Mouse (Mus musculus): ENCODE measurements at regions not wholly inside any gene's neighbourhood (a gene's known extent, or its start where the extent isn't known, plus 50 kb on each side); places are given as distances from the start of the nearest gene placed in this dataset.

DNA sequence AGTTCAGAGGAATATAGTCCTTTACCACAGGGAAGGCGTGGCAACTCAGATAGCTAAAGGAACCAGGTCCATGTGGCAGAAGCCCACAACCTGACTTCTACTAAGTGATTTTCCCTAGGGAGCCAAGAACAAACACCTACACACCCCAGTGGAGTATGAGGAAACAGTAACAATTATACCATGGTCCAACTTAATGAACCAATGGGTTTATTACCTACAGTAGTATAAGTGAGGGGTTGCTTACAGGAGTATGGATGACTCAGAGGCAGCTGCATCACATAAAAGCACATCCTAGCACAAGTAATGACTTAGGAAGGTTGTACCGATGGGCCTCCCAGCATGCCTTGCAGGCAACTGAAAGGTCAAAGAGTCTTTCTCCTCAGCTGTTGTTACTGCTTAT, 98.7 kb upstream of the Cul1 start:
- DNase-seq (ENCODE audit: low spot score in 2 of 2): no peak

DNA sequence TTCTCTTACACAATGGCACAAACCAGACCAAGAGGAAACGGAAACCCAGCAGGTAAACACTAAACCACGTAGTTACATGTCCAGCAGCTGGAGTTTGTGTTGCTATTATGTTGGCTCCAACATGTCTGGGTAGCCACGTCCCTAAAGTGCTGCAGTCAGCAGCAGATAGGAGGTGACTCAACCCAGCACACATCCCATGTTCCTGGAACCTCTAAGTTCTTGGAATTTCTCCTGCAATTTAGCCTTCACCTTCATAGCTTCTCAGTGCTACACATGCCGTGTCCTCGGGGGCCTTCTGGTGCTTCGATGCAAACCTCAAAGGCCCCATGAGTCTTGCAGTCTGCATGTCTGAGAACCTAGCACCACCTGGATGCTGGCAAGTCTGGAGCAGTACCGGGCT, 97.7 kb upstream of the Cul1 start:
- DNase-seq (ENCODE audit: low spot score in 2 of 2): peak in 1 of 2 experiments; percentile 16

DNA sequence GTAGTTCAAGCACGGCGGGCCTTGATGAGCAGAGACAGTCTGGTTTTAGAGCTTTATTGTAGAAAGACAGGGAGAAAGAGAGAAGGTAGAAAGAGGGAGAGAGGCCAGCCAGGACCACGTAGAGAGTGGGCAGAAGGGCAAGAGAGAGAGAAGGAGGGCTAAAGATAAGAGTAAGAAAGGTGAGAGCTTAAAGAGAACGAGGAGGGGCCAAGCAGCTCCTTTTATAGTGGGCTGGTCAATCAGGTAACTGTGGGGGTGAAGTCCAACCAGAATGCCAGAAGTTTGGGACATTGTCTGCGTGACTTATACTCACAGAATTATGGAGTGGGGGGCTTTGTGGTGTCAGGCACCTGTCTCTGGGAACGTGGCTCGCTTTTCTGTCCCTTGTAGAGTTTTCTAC, 96.7 kb upstream of the Cul1 start:
- DNase-seq (ENCODE audit: low spot score in 2 of 2): no peak

DNA sequence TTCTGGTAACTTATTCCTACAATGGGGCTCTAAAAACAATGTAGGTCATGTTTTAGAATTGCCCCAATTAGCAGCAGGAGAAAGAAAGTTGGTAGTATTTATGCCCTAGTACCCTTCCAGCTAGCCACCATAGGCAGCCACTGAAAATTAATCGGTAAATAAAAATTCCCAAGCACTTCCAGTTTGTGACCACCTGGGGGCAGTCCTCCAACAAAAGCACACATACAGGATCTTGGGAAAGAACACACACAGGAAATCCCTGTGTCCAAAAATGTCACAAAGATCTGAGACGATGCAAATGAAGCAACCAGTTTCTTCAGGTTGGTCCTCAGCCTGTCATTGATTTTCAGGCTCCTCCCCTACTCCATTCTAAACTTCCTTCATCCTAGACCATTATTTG, 94.5 kb upstream of the Cul1 start:
- DNase-seq (ENCODE audit: low spot score in 2 of 2): peak in 1 of 2 experiments; percentile 24

DNA sequence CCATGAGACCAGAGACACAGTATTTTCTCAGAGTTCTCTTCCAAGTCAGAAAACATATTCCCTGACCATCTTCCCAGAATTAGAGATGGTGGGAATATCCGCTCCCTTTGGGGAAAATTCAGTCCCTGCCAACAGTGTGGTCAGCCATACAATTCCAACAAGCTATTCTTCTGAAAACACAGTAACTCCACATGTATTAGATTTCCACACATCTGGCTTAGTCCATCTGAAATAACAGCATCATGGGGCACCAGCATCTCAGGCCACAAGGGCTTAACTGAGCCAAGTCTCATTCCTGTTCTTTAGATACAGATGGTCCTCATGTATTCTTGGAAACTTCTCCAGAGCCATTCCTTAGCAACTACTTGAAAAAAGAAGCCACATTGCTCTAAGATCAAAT, 89.2 kb upstream of the Cul1 start:
- DNase-seq (ENCODE audit: low spot score in 2 of 2): no peak

DNA sequence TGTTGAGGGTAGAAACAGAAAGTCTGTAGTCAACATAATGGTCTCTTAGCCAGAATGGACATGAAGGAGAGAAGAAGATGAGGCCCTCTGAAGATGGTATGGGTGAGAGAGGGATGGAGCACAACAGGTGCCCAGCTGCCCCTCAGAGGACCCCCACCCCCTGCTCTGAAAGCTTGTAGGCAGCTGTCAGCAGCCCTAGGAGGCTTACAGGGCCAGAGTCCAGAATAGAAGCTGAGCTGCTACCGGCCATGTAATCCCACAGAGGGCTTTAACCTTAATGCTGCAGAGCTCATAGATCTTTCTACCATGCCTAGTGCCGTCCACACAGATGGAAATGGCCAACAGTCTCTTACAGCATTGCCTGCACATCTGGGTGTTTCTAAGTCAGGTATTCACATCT, 88.6 kb upstream of the Cul1 start:
- no peak for DNase-seq (ENCODE audit: low spot score in 2 of 2)

DNA sequence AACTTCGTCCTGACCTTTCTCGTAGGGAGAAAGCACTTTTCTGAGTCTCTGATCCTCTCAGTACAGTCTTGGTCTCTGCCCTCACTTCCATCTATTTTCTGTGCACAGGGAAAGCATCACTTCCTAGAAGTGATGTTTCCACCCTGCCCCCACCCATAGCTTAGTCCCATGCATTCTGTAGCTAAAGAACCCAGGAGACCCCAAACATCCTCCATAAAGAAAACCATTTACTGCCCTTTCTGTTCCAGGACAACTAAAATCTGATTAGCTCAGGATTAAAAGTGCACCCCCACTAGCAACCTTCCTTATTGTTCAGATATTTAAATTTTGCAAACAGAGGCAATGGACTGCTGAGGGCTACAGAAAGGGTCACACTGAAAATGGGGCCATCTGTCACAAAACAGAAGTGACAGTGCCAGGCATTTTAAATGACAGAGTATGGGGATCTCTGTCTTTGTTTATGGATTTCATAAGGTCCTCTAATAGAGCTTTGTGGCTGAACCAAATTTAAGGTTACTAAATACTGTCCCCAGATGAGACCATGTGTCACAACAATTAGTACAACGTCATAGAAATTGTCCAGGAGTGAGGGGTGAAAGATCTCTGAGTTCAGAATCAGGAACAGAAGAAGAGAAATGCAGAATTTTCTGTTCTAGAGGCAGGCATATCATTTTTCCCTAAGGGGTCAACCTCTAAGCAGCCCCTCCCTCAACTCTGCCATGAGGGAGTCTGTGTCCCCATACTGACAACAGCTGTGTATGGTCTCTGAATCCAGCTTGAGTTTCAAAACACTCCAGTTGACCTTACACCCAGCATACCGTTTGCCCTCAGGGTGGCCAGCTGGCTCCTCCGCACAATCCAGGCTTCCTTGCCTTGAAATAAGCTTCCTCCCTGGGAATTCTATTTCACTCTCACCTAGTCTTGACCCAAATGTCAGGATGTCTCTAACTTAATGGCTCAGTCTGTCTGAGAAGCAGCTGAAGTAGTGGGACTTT, 87.2 kb upstream of the Cul1 start:
- no peak for DNase-seq (ENCODE audit: low spot score in 2 of 2)

DNA sequence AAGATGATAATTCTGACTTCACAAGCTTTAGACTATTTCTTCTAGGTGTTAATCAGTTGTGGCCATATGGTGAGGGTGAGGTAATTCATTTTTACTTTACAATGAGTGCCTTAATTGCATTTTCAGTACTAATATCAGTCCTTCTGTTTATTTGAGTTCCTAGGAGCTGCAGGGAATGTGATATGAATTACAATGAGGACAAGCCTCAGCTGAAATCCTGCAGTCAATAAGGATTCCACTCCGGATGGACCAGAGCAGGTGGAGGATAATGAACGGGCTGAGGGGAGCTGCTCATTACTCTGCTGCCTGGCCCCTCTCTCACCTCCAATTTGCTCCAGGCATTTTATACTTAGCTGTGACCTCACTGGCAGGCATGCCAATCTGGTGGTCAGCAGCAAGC, 85.7 kb upstream of the Cul1 start:
- DNase-seq (ENCODE audit: low spot score in 2 of 2): no peak

DNA sequence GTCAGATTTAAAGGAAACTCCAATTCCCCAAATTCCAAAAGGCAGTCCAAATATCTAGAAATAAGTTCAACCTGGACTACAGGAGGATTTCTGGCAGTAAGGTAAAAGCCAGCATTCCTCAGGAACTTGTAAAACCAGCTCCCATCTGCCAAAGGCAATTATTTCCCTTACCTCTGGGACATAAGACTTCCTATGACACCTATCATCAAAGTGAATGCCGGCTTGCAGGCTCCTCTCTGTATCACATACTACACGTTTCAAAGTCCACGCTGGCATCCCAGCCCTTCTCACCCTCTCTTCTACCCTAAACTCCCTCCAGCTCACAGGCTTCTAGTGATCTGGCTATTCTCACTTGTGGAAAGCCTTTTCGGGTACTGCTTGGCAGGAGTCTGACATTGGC, 77.5 kb upstream of the Cul1 start:
- DNase-seq (ENCODE audit: low spot score in 2 of 2): no peak

DNA sequence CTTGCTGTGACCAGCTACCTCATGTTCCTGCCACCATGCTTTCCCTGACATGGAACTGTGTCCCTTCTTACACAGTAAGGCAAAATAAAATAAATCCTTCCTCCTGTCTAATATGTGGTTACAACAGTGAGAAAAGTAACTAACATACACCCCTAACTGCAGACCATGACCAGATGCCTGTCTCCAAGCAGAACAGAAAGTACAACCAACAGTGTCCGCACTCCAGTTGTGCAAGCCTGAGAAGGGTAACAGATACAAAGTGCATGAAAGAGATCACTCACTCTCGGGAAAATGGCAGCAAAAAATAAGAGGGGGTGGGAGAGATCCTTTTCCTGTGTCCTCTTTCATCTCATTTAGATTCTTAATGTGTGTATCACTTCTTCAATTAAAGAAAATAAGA, 71.7 kb upstream of the Cul1 start:
- no peak for DNase-seq (ENCODE audit: low spot score in 2 of 2)

DNA sequence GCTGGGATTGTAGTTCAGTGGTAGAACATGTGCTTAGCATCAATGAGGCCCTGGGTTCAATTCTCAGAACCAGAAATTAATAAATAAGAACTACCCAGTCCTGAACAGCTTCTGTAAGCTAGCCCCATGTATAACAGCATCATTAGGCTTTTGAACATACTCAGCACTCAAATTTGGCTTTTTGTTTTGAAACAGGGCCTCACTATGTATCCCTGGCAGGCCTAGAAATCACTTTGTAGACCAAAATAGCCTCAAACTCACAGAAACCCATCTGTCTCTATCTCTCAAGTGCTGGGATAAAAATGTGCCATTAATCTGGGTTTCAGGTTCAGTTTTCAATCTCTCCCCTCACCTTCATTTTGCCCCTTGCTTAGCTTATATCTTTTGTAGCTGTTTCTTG, 66.6 kb upstream of the Cul1 start:
- DNase-seq (ENCODE audit: low spot score in 2 of 2): no peak

DNA sequence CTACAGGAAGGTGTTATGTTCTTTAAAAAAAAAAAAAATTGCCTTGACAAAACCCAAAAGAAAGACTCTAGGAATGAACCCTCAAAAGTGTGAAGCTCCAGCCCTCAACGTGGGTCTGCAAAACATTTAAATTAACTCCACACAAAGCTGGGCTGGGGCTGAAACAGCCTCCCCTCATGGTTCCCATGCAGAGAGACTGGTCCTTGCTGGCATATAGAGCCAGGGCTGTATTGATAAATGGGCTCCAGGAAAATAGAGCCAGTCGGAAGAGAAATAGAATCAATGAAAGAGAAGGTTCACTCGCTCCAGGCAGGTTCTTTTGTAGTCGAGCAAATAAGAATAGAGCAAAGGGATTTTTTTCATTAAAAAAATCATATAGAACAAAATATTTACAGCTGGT, 63.3 kb upstream of the Cul1 start:
- no peak for DNase-seq (ENCODE audit: low spot score in 2 of 2)

DNA sequence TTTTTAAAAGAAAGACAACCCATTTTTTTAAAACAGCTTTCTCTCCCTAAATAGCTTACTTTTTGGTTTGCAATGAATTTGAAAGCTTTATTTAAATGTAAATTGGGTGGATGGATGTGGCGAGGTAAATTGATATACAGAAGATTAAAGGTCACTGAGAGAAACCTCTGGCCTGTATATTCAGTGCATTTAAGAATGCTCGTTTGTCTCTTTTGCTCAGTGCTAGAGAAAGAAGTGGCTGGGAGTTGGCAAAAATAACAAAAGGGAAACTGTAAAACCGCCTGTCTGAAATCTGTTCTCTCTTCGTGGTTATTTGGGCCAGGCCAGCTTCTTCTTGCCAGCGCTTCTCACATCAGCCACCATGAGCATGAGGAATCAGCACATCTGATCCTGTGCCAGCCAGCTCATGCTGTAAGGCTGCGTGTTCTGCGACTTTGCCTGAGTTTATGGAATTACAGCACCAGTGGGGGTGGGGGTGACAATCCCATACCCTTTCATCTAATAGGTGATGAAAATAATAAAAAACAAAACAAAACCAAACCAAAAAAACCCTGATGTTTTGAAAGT, 62.7 kb upstream of the Cul1 start:
- peak; percentile 13 to 55 for DNase-seq (ENCODE audit: low spot score in 2 of 2)

DNA sequence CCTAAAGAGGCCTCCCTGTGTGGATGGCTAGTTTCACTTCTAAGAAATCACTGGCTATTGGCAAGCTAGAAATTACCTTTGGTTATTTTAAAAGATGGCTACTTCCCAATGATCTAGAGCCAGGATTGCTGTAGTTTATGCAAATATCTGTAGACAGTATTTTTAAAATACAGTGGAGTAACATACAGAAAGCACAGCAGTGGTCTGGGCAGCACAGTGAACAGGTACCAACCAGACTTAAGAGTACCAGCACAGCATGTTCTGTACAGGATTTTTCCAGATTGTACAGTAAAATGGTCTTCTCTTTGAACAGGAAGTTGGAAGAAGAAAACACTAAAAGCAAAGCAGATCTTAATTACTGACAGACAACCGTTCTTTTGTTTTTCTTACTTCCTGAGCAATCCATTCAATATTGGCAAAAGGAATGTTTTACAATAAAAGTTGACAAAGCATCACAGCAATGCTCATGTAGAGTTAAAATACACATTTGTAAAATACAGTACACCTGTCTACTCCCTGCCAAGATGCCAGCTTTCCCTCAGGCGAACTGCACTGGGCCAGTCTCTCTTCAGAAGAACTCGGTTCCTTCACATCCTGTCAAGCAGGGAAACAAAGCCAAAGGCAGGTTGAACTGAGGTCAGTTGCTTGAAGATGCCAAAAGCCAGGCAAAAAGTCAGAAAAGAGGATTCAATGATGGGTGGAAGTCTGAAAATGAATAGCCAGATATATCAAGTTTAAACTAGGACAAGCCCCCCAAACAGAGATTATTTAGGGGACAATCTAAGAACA, 62.0 kb upstream of the Cul1 start:
- no peak for DNase-seq (ENCODE audit: low spot score in 2 of 2)

DNA sequence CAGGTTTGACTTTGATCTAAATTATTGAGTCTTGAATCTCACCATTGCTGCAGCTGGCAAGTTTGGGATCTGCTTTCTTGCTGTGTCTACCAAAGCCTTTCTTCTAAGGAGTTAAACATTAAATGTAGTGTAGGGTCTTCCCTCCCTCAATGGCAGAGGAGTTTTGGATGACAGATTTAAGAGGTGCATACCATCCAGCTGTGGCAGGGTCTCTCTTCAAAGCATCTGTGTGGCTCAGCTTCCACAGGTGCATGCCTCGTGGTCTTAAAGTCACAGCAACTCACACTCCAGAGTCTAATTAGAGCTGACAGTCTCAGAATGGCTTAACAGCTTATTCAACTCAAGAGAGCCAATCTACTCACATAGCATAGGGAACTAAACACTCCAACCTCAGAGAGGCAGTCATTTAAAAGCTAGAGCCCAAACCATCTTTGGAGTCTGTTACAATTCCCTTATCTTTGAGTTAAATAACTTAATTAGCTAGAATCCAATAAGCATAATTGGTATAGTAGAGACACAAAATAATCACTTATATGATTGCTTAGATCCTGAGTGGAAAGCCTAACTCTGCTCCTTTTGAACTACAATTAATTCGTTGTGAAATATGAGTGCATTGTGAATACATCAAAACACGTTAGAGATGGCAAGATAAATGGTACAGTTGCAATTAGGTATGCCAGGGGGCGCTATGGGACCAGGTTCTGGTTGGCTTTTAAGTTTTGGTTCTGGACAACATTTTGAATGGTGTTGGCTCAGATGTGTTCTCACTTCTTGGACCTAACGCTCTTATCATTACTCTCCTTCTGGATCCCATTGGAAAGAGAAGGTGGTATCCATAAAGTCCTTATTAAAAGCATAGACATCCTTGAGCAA, 57.5 kb upstream of the Cul1 start:
- peak in 1 of 2 experiments; percentile 34 for DNase-seq (ENCODE audit: low spot score in 2 of 2)
